Mouse (Mus musculus): ENCODE data around the gene Slc25a10. TPM values are rescaled to one million over a fixed set of nuclear protein-coding genes. Genes with fewer than 3 reads are reported as not detected.

The Slc25a10 gene
- polyA plus RNA-seq, 1 experiment from 2014 or later: 83.4 TPM

GRCm38 (mm10) chr11:120472052-120472451, 19.6 kb upstream of the Slc25a10 start:
- TF ChIP-seq EP300 (IDR thresholded peaks at IDR 0.05): no peak
- no peak for TF ChIP-seq CTCF (IDR thresholded peaks at IDR 0.05)
- no peak overlapping the region for H3K4me3 ChIP-seq (ENCODE audit: low read depth, low read length)
- WGBS: 99% methylated on average over 6 of the region's 6 CpGs
- H3K27ac ChIP-seq (ENCODE audit: low read length): no peak overlapping the region
- H3K36me3 ChIP-seq (ENCODE audit: insufficient read depth, low read length): peaks cover 49% of the 10 kb centered on the region
- H3K4me1 ChIP-seq (ENCODE audit: insufficient read depth, low read depth, low read length): 0 out of 2 replicates have a peak, but pooled peaks cover 8% of the 10 kb centered on the region
- no peak overlapping the region for H3K9ac ChIP-seq (replicated peaks; ENCODE audit: low read depth)
- ATAC-seq: no peak
- no peak for DNase-seq (ENCODE audit: low spot score)
- no peak overlapping the region for H3K4me2 ChIP-seq (replicated peaks; ENCODE audit: low read depth, low read length)
- no peaks in the 10 kb centered on the region for H3K27me3 ChIP-seq (replicated peaks; ENCODE audit: insufficient read depth, low read length)
- no peaks in the 10 kb centered on the region for H3K9me3 ChIP-seq (ENCODE audit: low read length)

- ATAC-seq (no peak), DNase-seq (ENCODE audit: low spot score) (no peak)
- H3K27ac ChIP-seq (ENCODE audit: low read length): no peak overlapping the region
- no peak overlapping the region; the same call in 1 of the 2 replicates for H3K4me2 ChIP-seq (replicated peaks; ENCODE audit: low read depth, low read length)
- H3K36me3 ChIP-seq (ENCODE audit: insufficient read depth, low read length): peaks cover 39% of the 10 kb centered on the region
- 91% methylated on average over 7 of the region's 7 CpGs for WGBS
- no peak overlapping the region for H3K4me3 ChIP-seq (ENCODE audit: low read depth, low read length)
- TF ChIP-seq EP300 (IDR thresholded peaks at IDR 0.05) (no peak), CTCF (IDR thresholded peaks at IDR 0.05) (no peak)
- no peaks in the 10 kb centered on the region for H3K9me3 ChIP-seq (ENCODE audit: low read length)
- no peak overlapping the region for H3K9ac ChIP-seq (replicated peaks; ENCODE audit: low read depth)
- no peaks in the 10 kb centered on the region for H3K27me3 ChIP-seq (replicated peaks; ENCODE audit: insufficient read depth, low read length)
- no peaks in the 10 kb centered on the region; the same call in 1 of the 2 replicates for H3K4me1 ChIP-seq (ENCODE audit: insufficient read depth, low read depth, low read length)
Observed at GRCm38 (mm10) chr11:120483448-120483934, 8.1 kb upstream of the Slc25a10 start.

GRCm38 (mm10) chr11:120484265-120484981, 7.2 kb upstream of the Slc25a10 start, which contains the start of gene Mrpl12:
Gene Mrpl12, plus strand, starts transcription at chr11:120484613.
- H3K4me3 ChIP-seq (ENCODE audit: low read depth, low read length): peak within 1 kb of the TSS; percentile 73
- DNase-seq (ENCODE audit: low spot score) (peak; percentile 97), ATAC-seq (peak; percentile 96)
- WGBS: under 1% methylated on average over 53 of the region's 60 CpGs
- H3K36me3 ChIP-seq (ENCODE audit: insufficient read depth, low read length): peaks cover 30% of the 10 kb centered on the region
- H3K9ac ChIP-seq (replicated peaks; ENCODE audit: low read depth): peak within 1 kb of the TSS; percentile 76
- peak; percentile 16 for TF ChIP-seq CTCF (IDR thresholded peaks at IDR 0.05)
- no peak for TF ChIP-seq EP300 (IDR thresholded peaks at IDR 0.05)
- H3K9me3 ChIP-seq (ENCODE audit: low read length): no peaks in the 10 kb centered on the region
- H3K27me3 ChIP-seq (replicated peaks; ENCODE audit: insufficient read depth, low read length): no peaks in the 10 kb centered on the region
- peak within 1 kb of the TSS; percentile 94 for H3K4me2 ChIP-seq (replicated peaks; ENCODE audit: low read depth, low read length)
- no peaks in the 10 kb centered on the region; the same call in 1 of the 2 replicates for H3K4me1 ChIP-seq (ENCODE audit: insufficient read depth, low read depth, low read length)
- peak within 1 kb of the TSS; percentile 38; the same call in 1 of the 2 replicates for H3K27ac ChIP-seq (ENCODE audit: low read length)

- ATAC-seq: no peak
- Histone ChIP-seq H3K4me1 (ENCODE audit: insufficient read depth, low read depth, low read length) (no peaks in the 10 kb centered on the region; the same call in 1 of the 2 replicates), H3K9me3 (ENCODE audit: low read length) (no peaks in the 10 kb centered on the region), H3K4me2 (replicated peaks; ENCODE audit: low read depth, low read length) (peak overlapping the region; percentile 94), H3K36me3 (ENCODE audit: insufficient read depth, low read length) (peaks cover 23% of the 10 kb centered on the region), H3K9ac (replicated peaks; ENCODE audit: low read depth) (peak overlapping the region; percentile 76), H3K4me3 (ENCODE audit: low read depth, low read length) (peak overlapping the region; percentile 73), H3K27me3 (replicated peaks; ENCODE audit: insufficient read depth, low read length) (no peaks in the 10 kb centered on the region), H3K27ac (ENCODE audit: low read length) (no peak overlapping the region)
- no peak for DNase-seq (ENCODE audit: low spot score)
- WGBS: 5% methylated on average over 10 of the region's 10 CpGs
- TF ChIP-seq CTCF (IDR thresholded peaks at IDR 0.05): no peak
- TF ChIP-seq EP300 (IDR thresholded peaks at IDR 0.05): no peak
Observed at GRCm38 (mm10) chr11:120485251-120485650, 6.4 kb upstream of the Slc25a10 start.

GRCm38 (mm10) chr11:120488516-120488915, 3.1 kb upstream of the Slc25a10 start:
- Histone ChIP-seq H3K9me3 (ENCODE audit: low read length) (no peaks in the 10 kb centered on the region), H3K4me3 (ENCODE audit: low read depth, low read length) (no peak overlapping the region), H3K9ac (replicated peaks; ENCODE audit: low read depth) (no peak overlapping the region), H3K27ac (ENCODE audit: low read length) (no peak overlapping the region), H3K4me1 (ENCODE audit: insufficient read depth, low read depth, low read length) (peaks cover 9% of the 10 kb centered on the region), H3K27me3 (replicated peaks; ENCODE audit: insufficient read depth, low read length) (no peaks in the 10 kb centered on the region), H3K36me3 (ENCODE audit: insufficient read depth, low read length) (no peaks in the 10 kb centered on the region; the same call in 1 of the 2 replicates), H3K4me2 (replicated peaks; ENCODE audit: low read depth, low read length) (no peak overlapping the region)
- whole genome bisulfite sequencing: 74% methylated on average over 4 of the region's 4 CpGs
- no peak for DNase-seq (ENCODE audit: low spot score)
- TF ChIP-seq CTCF (IDR thresholded peaks at IDR 0.05): no peak
- no peak for TF ChIP-seq EP300 (IDR thresholded peaks at IDR 0.05)
- ATAC-seq: no peak

GRCm38 (mm10) chr11:120489054-120489761, 2.4 kb upstream of the Slc25a10 start:
- DNase-seq (ENCODE audit: low spot score) (peak; percentile 96), ATAC-seq (peak; percentile 29)
- Histone ChIP-seq H3K9me3 (ENCODE audit: low read length) (no peaks in the 10 kb centered on the region), H3K27ac (ENCODE audit: low read length) (no peak overlapping the region), H3K4me3 (ENCODE audit: low read depth, low read length) (no peak overlapping the region), H3K9ac (replicated peaks; ENCODE audit: low read depth) (no peak overlapping the region), H3K36me3 (ENCODE audit: insufficient read depth, low read length) (no peaks in the 10 kb centered on the region; the same call in 1 of the 2 replicates), H3K27me3 (replicated peaks; ENCODE audit: insufficient read depth, low read length) (no peaks in the 10 kb centered on the region), H3K4me1 (ENCODE audit: insufficient read depth, low read depth, low read length) (peaks cover 9% of the 10 kb centered on the region), H3K4me2 (replicated peaks; ENCODE audit: low read depth, low read length) (no peak overlapping the region)
- 62% methylated on average over 4 of the region's 4 CpGs for WGBS
- TF ChIP-seq CTCF (IDR thresholded peaks at IDR 0.05) (peak; percentile 92), EP300 (IDR thresholded peaks at IDR 0.05) (no peak)

Measured in lung, postnatal 0 days (tissue).